Mouse (Mus musculus) heart, embryonic 10.5 days (tissue): ENCODE measurements around the gene Cdiptos. TPM values are rescaled to one million over a fixed set of nuclear protein-coding genes. Genes with fewer than 3 reads are reported as not detected.

ENCODE experiments used
- DNase-seq: peaks from one replicate; pipeline ENCODE4 v3.0.0-alpha.2; 2017; ENCODE audit warnings: low spot score
- H3K27ac ChIP-seq: fragments of 300-500 bp; sonication (generic); 2 replicates; pipeline ENCODE4 v1.5.1; 2016; ENCODE audit warnings: mild to moderate bottlenecking
- H3K27me3 ChIP-seq: fragments of 300-500 bp; sonication (generic); 2 replicates; pipeline ENCODE4 v1.6.1; 2016; ENCODE audit warnings: mild to moderate bottlenecking; ENCODE audit not compliant: poor library complexity, insufficient read depth, severe bottlenecking
- H3K36me3 ChIP-seq: fragments of 300-500 bp; sonication (generic); 2 replicates; pipeline ENCODE4 v1.6.1; 2016; ENCODE audit warnings: mild to moderate bottlenecking, moderate library complexity
- H3K4me1 ChIP-seq: fragments of 300-500 bp; sonication (generic); 2 replicates; pipeline ENCODE4 v1.6.1; 2016; ENCODE audit warnings: mild to moderate bottlenecking
- H3K4me3 ChIP-seq: fragments of 300-500 bp; sonication (generic); 2 replicates; pipeline ENCODE4 v1.5.1; 2016; ENCODE audit warnings: mild to moderate bottlenecking, moderate library complexity
- H3K9me3 ChIP-seq: fragments of 300-500 bp; sonication (generic); 2 replicates; pipeline ENCODE4 v1.6.1; 2016; ENCODE audit warnings: mild to moderate bottlenecking, moderate library complexity
- WGBS: fragments of 180-500 bp; shearing (Covaris S2); methylation state at CpG from one replicate; pipeline ENCODE4 v1.1.7; 2016; 5-methylcytosine and 5-hydroxymethylcytosine counted together
- polyA plus RNA-seq: library from polyadenylated mRNA; unstranded; fragments of >200 nt; fragmentation: Nextera tagmentation; extraction: Ambion mirVana; gene quantifications from 2 replicates; pipeline ENCODE4 v1.2.1, GENCODE M21; 2016

Cdiptos gene
- polyA plus RNA-seq, 1 experiment from 2014 or later = 1.5 TPM

DNA sequence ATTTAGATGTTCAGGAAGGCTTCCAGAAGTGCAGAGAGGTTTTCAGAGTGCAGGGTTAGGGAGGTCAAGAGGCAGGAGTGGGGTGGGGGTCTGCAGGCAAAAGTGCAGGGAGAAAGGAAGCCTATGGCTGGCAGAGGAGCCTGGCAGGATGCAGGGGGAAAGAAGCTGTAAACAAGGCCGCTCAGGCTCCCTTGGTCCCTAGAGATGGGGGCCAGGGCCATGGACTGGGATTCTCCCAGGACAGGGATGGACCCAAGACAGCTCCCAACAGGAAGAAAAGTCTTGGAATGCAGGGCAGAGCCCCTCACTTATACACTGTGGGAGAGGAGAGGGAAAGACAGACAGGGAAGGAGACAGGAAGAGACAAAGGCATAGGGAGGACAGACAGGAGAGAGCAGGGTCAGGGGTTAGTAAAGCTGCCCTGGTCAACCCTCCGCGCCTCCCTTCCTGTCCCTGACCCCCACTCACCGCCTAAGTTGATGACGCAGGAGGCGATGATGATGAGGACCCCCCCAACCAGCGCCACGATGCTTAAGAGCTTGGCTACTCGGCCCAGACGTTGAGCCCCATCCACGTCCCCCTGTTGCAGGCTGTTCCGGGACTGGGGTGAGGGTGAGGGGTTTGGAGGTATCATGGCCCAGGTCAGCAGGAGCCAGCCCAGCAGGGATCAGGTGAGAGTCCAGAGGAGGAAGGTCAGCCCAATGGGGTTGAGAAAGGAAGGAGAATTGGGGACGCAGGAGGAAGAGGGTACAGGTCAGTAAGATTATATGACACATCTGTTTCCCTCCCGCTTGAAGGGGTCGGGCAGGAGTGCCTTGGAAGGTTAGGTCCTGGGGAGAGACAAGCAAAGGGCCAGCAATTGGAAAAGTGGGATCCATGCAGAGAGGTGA is 42.8 kb upstream of the Cdiptos start:
- H3K27me3 ChIP-seq = no peaks in the 10 kb centered on the region
- H3K4me3 ChIP-seq = peak overlapping the region; percentile 19
- H3K27ac ChIP-seq = peak overlapping the region; percentile 99
- WGBS = 83% methylated on average over 15 of the region's 15 CpGs
- peaks cover 90% of the 10 kb centered on the region for H3K4me1 ChIP-seq
- no peaks in the 10 kb centered on the region for H3K9me3 ChIP-seq
- H3K36me3 ChIP-seq = peaks cover 37% of the 10 kb centered on the region
- no peak for DNase-seq

DNA sequence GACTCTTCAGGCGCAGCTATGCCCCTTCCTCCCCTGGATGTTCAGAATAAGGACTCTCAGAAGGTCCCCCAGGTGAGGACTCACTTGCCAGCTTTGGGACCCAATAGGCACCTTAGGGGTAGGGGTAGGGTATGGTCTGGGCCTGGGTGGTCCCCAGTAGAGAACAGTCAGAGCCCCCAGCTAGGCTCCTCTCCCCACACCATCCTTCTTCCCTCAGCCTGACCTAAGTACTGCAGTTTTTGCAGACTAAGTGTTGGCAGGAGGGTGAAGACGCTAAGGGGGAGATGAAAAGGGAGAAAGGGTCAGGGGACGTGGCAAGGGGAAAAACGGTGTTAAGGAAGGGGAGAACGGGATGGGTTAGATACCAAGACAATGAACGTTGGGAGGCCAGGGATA is 42.0 kb upstream of the Cdiptos start:
- no peak for DNase-seq
- 46% methylated on average over 6 of the region's 6 CpGs for WGBS
- Histone ChIP-seq H3K4me3 (peak overlapping the region; percentile 8; the same call in 1 of the 2 replicates), H3K36me3 (peaks cover 37% of the 10 kb centered on the region), H3K4me1 (peaks cover 90% of the 10 kb centered on the region), H3K27ac (peak overlapping the region; percentile 99), H3K9me3 (no peaks in the 10 kb centered on the region), H3K27me3 (no peaks in the 10 kb centered on the region)

DNA sequence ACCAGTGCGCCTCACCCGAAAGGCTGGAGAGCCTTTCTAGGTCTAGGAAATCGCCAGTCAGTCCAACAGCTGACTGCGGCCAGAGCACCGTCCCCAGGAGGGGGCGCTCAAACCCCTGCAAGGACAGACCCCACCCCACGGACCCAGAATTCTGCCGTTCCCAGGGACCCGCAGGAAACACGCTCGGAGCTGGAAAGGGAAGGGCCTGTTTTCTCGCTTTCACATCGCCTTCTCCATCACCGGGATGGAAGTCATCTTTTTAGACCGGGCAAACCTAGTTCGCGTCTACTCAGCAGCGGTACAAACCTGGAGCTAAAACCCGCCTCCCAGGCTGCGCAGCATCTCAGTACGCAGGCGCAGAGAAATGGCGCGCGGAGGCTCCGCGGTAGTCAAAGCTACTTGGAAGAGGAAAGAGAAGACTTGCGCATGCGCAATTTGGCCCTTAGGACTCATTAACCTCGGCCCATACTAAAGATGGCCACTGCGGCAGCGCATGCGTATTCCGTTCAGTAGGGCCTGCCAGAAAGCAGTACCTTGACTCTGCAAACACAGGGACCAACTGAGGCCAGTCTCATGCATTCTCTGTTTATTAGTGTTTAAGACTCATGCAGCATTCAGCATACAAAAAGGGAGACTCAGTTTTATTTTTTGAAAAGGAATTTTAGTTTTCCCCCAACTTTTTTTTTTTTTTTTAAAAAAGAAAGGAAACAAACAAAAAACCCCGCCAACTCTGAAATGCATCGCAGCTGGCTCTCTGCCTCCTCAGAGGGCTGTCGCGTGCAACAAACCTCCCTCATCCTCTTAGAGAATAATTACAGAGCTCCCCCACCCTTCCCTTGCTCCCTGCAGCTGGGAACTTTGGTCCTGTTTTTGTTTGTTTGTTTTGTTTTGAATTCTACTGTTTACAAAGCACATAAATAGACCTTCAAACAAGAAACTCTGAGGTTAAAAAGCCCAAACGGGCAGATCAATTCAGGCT is 41.4 kb upstream of the Cdiptos start, which contains the start of gene Pagr1a:
TSS of gene Pagr1a (minus strand) at position 382 of the 979 bp plus-strand sequence.
- peaks cover 86% of the 10 kb centered on the region for H3K4me1 ChIP-seq
- no peaks in the 10 kb centered on the region for H3K9me3 ChIP-seq
- peak; percentile 99 for DNase-seq
- peak within 1 kb of the TSS; percentile 94 for H3K4me3 ChIP-seq
- no peaks in the 10 kb centered on the region for H3K27me3 ChIP-seq
- peaks cover 36% of the 10 kb centered on the region for H3K36me3 ChIP-seq
- 5% methylated on average over 39 of the region's 39 CpGs for WGBS
- peak within 1 kb of the TSS; percentile 99 for H3K27ac ChIP-seq

DNA sequence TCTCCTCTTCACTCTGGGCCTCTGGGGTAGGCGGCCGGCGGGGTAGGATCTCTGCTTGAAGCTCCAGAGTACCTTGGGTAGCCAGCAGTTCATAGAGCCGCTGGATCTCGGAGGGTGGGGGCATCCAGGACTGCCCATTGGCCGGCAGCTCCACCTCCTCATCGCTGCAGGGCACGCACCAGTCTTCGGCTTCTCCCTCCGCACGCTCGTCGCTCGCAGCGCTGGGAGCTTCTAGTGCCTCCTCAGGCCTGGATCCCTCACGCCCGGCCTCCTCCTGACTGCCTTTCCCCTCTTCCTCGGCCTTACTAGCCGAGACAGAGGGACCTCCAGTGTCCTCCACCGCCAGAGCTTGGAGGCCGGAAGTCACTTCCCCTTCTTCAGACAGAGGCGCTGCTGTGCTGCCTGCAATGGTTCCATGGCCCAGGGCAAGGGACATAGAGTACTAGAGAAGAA is 40.6 kb upstream of the Cdiptos start:
- H3K9me3 ChIP-seq = no peaks in the 10 kb centered on the region
- under 1% methylated on average over 22 of the region's 22 CpGs for WGBS
- peak overlapping the region; percentile 94 for H3K4me3 ChIP-seq
- peak overlapping the region; percentile 99 for H3K27ac ChIP-seq
- H3K36me3 ChIP-seq = peaks cover 33% of the 10 kb centered on the region
- peaks cover 78% of the 10 kb centered on the region for H3K4me1 ChIP-seq
- H3K27me3 ChIP-seq = no peaks in the 10 kb centered on the region
- DNase-seq = peak; percentile 90

DNA sequence TGATC is 40.4 kb upstream of the Cdiptos start, which contains the start of gene Pagr1b:
TSS of gene Pagr1b (minus strand) at position 4 of the 5 bp plus-strand sequence.
- H3K27me3 ChIP-seq = no peaks in the 10 kb centered on the region
- peak within 1 kb of the TSS; percentile 94 for H3K4me3 ChIP-seq
- H3K9me3 ChIP-seq = no peaks in the 10 kb centered on the region
- no peak for DNase-seq
- H3K4me1 ChIP-seq = peaks cover 76% of the 10 kb centered on the region
- H3K27ac ChIP-seq = peak within 1 kb of the TSS; percentile 99
- H3K36me3 ChIP-seq = peaks cover 33% of the 10 kb centered on the region

DNA sequence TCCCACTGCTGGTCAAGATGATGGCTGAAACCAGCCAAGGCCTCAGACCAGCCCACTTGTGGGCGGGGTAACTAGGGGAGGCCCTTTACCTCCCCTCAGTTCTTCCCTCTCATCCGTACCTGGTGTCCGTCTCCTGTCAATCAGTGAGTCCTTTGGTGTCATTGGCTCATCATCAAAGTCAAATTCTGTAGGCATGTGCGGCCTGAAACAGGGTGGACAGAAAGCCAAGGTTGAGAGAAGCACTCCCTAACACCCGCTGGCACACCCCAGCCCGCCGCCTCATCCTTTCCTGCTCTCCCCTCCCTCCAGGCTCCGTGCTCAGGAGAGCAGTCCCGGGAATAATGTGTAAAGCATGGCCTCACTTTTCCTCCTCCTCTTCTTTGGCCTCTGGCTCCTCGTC is 40.2 kb upstream of the Cdiptos start:
- DNase-seq = peak; percentile 92
- 1% methylated on average over 10 of the region's 10 CpGs for WGBS
- Histone ChIP-seq H3K4me1 (peaks cover 74% of the 10 kb centered on the region), H3K27me3 (no peaks in the 10 kb centered on the region), H3K27ac (peak overlapping the region; percentile 99), H3K9me3 (no peaks in the 10 kb centered on the region), H3K4me3 (peak overlapping the region; percentile 94), H3K36me3 (peaks cover 33% of the 10 kb centered on the region)

DNA sequence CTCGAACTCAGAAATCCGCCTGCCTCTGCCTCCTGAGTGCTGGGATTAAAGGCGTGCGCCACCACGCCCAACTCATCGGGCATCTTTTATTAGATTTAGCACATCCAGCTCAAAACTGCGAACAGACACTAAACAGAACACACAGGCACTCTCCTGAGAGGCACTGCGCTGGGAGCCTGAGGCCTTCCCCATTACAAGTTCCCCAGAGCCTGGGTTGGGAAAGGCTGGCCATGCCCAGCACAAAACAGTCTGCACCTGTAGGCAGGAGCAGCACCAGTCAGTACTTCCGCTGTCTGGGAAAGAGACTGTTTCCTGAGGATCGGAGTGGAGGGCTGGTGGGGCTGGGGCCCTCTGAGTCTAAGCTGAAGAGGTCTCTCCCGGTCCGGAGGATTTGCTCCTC is 39.1 kb upstream of the Cdiptos start:
- peaks cover 33% of the 10 kb centered on the region for H3K36me3 ChIP-seq
- H3K27ac ChIP-seq = 0 out of 2 replicates have a peak overlapping the region, but pooled peaks have one; percentile 99
- DNase-seq = no peak
- peak overlapping the region; percentile 94; the same call in 1 of the 2 replicates for H3K4me3 ChIP-seq
- peaks cover 63% of the 10 kb centered on the region for H3K4me1 ChIP-seq
- H3K9me3 ChIP-seq = no peaks in the 10 kb centered on the region
- H3K27me3 ChIP-seq = no peaks in the 10 kb centered on the region
- WGBS = 91% methylated on average over 12 of the region's 12 CpGs

DNA sequence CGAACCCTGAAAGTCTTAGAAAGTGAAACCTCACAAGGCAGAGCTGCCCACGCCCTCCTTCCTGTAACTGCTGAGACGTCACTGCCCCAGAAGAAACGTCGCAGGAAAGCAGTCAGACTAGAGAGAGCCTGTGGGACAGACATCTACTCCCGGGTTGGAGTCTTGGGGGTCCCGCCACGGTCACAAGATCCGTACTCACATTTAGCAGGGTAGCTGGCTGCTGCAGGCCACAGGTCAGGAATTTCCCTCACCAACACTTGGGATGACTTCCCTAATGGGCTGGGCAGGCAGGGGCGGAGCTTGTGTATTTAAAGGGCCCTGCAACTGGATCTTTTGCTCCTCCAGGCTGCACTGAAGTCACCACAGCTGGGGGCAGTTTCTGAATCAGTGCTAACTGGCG is 38.4 kb upstream of the Cdiptos start, which contains the start of gene Mvp:
TSS of gene Mvp (minus strand) at position 302 of the 400 bp plus-strand sequence.
- H3K27me3 ChIP-seq = no peaks in the 10 kb centered on the region
- H3K27ac ChIP-seq = peak within 1 kb of the TSS; percentile 99
- peak within 1 kb of the TSS; percentile 94 for H3K4me3 ChIP-seq
- H3K9me3 ChIP-seq = no peaks in the 10 kb centered on the region
- H3K36me3 ChIP-seq = peaks cover 33% of the 10 kb centered on the region
- peaks cover 58% of the 10 kb centered on the region for H3K4me1 ChIP-seq
- 38% methylated on average over 11 of the region's 11 CpGs for WGBS
- DNase-seq = no peak

DNA sequence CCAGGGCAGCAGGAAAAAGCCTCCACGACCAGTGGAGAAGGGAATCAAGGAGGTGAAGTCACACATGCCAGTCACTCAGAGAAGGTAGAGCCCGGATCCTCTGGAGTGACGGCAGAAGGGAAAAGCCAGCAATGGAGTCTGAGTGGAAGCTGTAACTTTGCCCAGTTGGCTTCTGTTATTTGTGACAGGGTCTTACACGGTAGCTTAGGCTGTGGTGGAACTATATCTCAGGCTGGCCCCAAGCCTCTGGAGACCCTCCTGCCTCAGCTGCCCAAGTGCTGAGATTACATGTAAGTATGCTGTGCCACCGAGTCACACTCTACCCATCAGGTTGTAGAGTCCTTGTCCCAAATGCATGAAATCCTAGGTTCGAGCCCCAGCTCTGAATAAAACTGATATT is 37.5 kb upstream of the Cdiptos start:
- 93% methylated on average over 6 of the region's 6 CpGs for WGBS
- Histone ChIP-seq H3K36me3 (peaks cover 33% of the 10 kb centered on the region), H3K4me3 (peak overlapping the region; percentile 55; the same call in 1 of the 2 replicates), H3K9me3 (no peaks in the 10 kb centered on the region), H3K4me1 (peaks cover 57% of the 10 kb centered on the region), H3K27ac (no peak overlapping the region), H3K27me3 (no peaks in the 10 kb centered on the region)
- DNase-seq = no peak

DNA sequence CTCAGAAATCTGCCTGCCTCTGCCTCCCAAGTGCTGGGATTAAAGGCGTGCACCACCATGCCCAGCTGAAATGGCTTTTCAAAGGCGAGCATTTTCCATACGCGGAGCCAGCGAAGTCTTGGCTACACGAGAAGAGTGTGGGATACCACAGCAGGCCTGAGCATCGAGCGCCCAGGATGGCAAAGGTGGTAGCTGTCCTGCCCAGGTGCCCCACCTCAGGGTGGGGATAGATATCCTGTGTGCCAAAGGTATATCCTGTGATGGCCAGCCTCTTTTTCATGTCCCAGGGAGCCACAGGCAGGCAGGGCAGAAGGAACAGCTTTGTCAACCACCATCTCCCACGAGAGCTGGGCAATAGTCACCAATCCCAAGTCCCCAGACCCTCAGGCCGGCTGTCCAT is 36.9 kb upstream of the Cdiptos start:
- Histone ChIP-seq H3K4me1 (peaks cover 55% of the 10 kb centered on the region), H3K27ac (no peak overlapping the region), H3K36me3 (peaks cover 33% of the 10 kb centered on the region), H3K27me3 (no peaks in the 10 kb centered on the region), H3K9me3 (no peaks in the 10 kb centered on the region), H3K4me3 (no peak overlapping the region)
- WGBS = 93% methylated on average over 10 of the region's 10 CpGs
- no peak for DNase-seq

DNA sequence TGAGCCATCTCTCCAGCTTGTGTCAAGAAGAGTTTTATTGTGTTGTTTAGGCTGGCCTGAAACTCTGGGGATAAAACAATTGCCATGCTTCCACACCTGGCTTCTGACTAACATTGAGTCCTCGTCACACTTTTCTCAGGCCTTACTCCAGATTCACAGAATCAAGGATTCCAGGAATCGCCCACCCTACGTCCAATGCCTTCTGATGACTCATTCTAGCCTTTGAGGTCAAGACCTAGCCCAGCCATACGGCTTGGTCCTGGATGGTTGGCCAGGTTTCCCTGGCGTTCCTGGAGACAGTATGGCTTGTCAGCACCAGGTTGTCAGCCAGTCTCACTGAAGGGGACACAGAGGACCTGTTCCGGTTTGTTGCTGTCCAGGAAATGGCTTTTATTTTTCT is 36.5 kb upstream of the Cdiptos start:
- no peak for DNase-seq
- WGBS = 72% methylated on average over 6 of the region's 6 CpGs
- H3K4me1 ChIP-seq = peaks cover 51% of the 10 kb centered on the region
- no peaks in the 10 kb centered on the region for H3K9me3 ChIP-seq
- no peak overlapping the region for H3K4me3 ChIP-seq
- H3K27ac ChIP-seq = no peak overlapping the region
- H3K27me3 ChIP-seq = no peaks in the 10 kb centered on the region
- H3K36me3 ChIP-seq = peaks cover 33% of the 10 kb centered on the region

DNA sequence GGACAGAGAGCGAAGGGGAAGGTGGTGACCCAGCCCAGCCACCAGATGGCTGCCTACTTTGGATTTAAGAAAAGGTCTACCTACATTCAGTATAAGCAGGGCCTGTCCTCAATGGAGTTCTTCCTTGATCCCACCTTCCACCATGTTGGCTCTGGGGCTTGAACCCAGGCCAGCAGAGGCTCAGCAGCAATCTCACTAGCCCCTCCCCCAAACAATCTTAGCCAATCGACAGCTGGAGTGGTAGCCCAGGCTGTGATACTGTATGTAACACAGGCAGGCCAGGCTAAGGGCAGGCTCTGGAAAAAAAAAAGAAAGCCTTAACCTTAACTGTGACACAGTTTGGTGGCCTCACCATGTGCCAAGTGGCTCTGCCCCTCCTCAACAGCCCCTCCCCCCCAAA is 35.8 kb upstream of the Cdiptos start:
- no peaks in the 10 kb centered on the region for H3K9me3 ChIP-seq
- no peak for DNase-seq
- WGBS = 76% methylated on average over 2 of the region's 2 CpGs
- H3K27me3 ChIP-seq = no peaks in the 10 kb centered on the region
- no peak overlapping the region for H3K4me3 ChIP-seq
- peaks cover 33% of the 10 kb centered on the region for H3K36me3 ChIP-seq
- no peak overlapping the region for H3K27ac ChIP-seq
- H3K4me1 ChIP-seq = peaks cover 48% of the 10 kb centered on the region

DNA sequence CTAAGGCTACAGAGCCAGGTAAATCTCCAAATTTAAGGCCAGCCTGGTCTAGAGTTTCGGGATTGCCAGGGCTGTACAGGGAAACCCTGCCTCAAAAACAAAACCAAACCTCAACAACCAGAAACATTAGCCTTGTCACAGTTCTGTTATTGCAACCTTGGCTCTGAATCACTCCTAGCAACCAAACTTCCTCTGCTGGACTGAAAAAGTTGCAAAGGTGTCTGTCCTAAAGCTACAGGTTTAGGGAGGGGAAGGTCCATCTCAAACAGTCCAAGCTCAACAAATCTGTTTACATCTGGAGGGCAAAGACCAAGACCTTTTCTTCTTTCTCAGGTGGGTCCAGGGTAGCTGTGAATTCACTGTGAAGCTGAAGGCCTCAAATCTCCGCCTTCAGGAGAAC is 35.2 kb upstream of the Cdiptos start:
- Histone ChIP-seq H3K9me3 (no peaks in the 10 kb centered on the region), H3K4me3 (no peak overlapping the region), H3K27me3 (no peaks in the 10 kb centered on the region), H3K4me1 (peaks cover 49% of the 10 kb centered on the region), H3K36me3 (peaks cover 33% of the 10 kb centered on the region), H3K27ac (no peak overlapping the region)
- no peak for DNase-seq
- 94% methylated on average over 2 of the region's 2 CpGs for WGBS
